Mouse (Mus musculus) naive thymus-derived CD4-positive, alpha-beta T cell, adult 5 months (primary cell): ENCODE measurements around the gene Nkx2-9. TPM values are rescaled to one million over a fixed set of nuclear protein-coding genes. Genes with fewer than 3 reads are reported as not detected.

Experiments
- polyA plus RNA-seq: library from polyadenylated mRNA; unstranded; fragments of 100-300 nt; shearing (Covaris generic); gene quantifications from one replicate; pipeline ENCODE4 v1.2.1, GENCODE M21; 2017

Gene Nkx2-9
- not detected for polyA plus RNA-seq

GRCm38 (mm10) chr12:56612761-56613437, at the start of gene Nkx2-9:
Gene Nkx2-9, minus strand, starts transcription at chr12:56613284.

Other genes starting within 250 kb of the Nkx2-9 start
- gene Nkx2-1, start 76.4 kb downstream of the Nkx2-9 start, polyA plus RNA-seq = not detected
- gene Pax9, start 78.5 kb upstream of the Nkx2-9 start, polyA plus RNA-seq = not detected